Mouse (Mus musculus): Measurements from ENCODE around the gene Strn.
A peak's percentile ranks its signal among the peaks of the same experiment; 100 is the strongest.

Strn gene

DNA sequence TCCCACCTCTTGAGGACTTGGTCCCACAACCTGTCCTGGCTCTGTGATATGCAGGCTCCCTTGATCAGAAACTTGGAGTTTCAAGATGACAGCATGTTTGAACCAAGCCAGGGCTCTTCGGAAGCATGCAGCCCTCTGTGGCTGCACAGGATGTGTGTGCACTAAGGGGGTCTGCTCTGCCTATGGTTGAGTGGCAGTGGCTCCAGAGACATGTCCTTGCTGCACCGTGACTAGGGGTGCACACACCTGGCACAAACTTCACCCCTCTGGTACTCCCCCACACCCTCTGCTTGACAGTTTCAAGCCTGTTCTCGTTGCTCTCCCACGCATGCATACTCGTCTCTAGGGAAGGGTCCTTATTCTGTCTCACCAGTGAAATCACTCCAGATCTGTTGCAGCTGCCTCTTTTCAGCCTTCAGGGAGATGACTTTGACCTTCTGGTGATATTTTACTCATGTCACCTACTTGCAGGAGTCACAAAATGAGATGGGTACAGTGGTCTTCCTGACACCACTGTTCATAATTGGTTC is 118.8 kb downstream of the Strn start:
- no peak for DNase-seq (ENCODE audit: extremely low spot score)

DNA sequence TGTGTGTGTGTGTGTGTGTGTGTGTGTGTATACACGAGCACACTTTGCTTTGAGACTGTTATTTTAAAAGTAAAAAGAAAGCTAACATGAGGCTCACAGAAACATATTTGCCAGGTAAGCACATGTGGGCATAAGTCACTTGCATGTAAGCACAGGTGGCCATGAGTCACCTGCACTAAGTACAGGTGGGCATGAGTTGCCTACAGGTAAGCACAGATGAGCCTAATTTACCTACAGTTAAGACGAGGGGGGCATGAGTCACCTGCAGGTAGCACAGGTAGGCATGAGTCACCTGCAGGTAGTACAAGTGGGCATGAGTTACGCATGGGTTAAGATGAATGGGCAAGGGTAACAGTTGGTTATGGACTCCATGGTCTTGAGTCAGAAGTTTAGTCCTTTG is 121.9 kb downstream of the Strn start:
- DNase-seq (ENCODE audit: extremely low spot score) = no peak

DNA sequence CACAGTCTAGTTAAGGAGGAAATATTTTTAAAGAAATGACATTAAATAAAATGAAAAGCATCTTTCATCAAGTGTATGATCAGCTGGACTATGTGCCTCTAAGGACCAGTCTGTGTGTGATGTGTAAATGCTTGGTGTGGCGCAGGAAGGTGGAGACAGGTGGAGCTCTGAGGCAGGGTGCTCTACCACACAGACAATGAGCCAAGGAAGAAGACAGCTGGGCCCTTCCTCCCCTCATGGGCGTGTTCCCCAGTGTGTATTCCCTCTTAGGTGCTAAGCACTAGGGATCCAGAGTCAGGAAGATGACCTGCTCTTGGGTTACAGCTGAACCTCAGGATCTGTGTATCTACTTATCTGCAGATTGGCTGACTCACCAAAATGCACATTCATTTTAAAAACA is 122.5 kb downstream of the Strn start:
- DNase-seq (ENCODE audit: extremely low spot score) = no peak

DNA sequence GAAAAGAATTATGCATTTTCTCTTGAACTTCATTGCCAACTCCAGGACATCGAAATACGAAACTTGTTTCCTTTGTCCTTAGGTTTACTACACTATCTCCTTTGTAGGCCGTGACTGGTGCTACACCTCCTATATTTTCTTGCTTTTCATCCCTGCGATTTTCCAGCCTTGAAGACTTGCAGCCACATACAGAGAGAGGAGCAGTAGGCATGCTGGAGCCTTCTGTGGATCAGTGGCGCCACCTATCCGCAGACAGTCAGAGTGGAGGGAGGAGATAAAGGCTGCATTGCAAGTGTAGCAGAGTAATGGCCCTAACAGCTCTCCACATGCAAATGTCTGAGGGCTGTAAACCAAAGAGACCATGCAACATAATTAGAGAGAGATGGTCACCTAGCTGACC is 125.9 kb downstream of the Strn start:
- DNase-seq (ENCODE audit: extremely low spot score) = no peak

DNA sequence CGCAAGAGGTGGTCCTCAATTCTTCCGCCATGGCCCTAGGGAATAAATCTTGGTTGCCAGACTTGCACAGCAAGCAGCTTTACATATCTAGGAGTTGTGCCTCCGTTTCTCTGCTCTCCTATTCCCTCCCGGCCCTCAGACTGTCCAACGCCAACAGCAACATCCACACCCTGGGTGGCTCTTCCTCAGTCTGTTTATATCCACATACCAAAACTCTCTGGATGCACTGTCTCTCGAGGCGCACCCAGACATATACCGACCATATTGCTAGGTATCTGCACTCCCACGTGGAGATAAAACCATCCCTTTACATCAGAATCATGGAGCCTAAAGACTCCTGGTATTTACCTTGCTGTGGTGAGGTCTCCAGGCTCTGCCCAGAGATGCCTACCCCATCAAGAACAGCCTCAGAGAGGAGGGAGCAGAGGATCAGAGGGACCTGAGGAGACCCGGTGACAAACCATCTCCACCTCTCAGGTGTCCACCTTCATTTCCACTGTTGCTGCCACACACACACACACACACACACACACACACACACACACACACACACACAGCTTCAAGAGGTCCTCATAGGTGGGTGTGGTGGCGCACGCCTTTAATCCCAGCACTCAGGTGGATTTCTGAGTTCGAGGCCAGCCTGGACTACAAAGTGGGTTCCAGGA is 127.7 kb downstream of the Strn start:
- no peak for DNase-seq (ENCODE audit: extremely low spot score)

DNA sequence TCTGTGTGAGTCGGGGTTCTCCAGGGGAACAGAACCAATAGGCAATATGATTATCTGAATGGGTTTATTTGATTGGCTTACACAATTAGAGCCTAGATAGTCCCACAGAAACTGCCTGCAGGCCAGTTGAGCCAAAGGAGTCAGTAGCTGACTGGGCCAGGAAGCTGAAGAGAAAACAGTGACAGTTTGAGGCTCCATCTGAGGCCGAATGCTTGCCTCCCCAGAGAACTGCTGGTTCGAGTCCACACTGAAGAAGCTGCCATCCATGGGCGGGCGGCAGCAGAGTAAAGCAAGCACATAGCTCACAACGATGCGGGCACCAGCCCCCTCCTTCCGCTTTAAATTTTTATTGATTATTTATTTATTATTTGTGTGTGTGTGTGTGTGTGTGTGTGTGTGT is 128.3 kb downstream of the Strn start:
- DNase-seq (ENCODE audit: extremely low spot score) = no peak

DNA sequence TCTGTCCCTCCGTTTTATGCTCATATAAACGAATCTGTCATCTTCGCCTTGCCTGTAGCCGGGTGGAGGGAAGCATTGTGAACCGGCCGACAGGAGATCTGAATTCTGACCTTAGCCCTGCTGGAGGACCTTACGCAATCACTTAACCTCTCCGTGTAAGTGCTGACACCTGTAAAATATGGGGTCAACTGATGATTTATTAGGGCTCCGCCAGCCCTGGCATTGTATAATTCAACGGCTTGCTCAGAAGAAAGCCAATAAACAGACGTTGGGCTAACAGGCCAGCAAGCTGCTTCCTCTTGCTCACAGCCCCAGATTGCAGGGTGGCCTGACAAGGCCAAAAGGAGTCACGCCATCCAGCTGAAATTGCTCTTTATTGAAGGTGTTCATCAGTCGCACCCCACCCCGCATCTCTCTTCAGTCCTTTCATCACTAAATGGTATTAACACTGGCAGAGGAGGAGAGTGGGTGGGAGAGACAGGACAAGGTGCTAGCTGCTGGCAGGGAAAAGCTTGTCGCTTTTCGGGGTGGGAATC is 128.8 kb downstream of the Strn start:
- peak; percentile 20 for DNase-seq (ENCODE audit: extremely low spot score)

DNA sequence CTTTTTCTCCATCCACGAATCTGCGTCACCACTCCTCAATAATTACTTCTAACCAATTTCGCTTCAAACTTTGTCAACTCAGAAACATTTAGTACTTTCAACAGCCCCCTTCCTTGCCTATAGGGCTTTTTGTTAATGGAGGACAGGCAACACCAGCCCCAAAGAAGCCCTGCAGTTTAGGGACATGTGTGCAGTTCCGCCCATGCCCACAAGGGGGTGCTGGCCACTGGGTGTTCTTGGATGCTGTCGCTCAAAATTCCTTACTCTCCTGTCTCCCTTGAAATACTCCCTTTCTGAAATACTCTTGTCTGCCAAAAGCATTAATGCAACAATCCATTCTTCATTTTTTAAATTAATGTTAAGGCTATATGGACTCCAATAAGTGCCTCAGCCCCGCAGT is 132.6 kb downstream of the Strn start:
- peak; percentile 60 for DNase-seq (ENCODE audit: extremely low spot score)

DNA sequence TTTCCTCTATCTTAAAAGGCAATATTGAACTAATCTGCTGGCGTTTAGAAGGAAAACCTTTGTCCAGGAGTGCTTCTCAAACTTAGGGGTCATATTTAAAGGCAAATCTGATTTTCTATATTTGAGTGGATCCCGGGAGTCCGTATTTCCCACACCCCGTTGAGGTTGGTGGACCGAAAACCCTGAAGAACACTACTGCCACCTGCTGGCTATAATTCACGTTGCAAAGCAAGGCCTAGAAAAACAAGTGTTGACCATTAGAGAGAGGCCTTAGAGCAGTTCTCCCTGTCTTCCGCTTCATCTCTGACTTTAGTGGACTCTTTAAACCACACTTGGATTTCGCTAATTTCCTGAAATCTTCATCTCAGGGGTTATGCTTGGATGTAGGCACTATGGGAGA is 133.1 kb downstream of the Strn start:
- DNase-seq (ENCODE audit: extremely low spot score) = peak; percentile 75

DNA sequence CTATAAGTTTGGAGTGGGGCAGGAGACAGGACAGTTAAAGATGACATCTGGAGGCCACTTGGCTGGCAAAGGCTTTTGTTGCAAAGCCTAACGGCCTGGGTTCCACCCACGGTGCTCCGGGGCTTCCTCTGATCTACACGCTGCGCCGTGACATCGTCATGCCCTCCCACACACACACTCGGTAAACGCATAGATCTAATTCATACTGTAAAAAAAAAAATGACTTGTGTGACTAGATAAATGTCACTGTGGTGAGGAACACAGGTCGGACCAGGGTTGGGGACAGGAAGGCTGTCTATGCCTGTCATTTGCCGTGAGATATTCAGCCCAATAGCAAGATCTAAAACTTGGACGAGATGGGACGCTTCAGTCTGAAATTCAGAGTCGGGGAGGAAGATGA is 134.7 kb downstream of the Strn start:
- DNase-seq (ENCODE audit: extremely low spot score) = no peak

DNA sequence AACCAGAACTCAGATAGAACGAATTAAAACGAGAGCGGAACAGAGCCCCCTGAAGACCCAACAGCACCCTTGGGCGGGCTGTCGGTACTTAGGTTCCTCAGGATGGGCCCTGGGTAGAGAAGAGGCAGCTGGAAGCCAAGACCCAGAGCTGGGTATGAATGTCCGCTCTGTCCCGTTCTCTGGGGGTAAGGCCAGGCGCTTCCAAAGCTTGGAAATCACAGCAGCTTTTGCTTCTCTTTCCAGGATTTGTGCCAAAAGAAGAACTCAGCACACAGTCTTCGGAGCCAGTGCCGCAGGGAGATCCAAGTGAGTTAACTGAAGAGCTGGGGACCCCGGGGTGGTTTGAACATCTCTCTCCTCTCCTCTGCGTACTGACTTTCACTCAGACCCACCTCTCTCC is 135.4 kb downstream of the Strn start:
- DNase-seq (ENCODE audit: extremely low spot score) = no peak

DNA sequence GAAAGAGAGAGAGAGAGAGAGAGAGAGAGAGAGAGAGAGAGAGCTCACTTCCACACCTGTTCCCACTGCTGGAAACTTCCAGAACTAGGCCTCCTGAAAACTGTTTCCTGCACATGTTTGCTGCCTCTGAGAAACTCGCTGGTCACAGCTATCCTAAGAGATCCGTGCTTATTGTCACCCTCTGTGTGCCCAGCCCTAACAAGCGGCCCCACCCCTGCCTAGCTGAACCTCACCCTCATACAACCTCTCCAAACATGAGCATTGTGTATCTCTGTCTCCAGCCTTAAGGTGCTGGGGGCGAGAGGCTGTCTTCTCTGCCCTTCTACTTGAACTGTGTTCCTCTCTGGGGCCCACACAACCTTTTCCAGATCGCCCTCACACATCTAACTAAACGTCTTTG is 136.0 kb downstream of the Strn start:
- DNase-seq (ENCODE audit: extremely low spot score) = no peak

Measured in embryo, embryonic 9.5 days (tissue).